Mouse (Mus musculus) neural tube, embryonic 14.5 days (tissue): ENCODE data around the gene Aloxe3. TPM values are rescaled to one million over a fixed set of nuclear protein-coding genes. Genes with fewer than 3 reads are reported as not detected.
A peak's percentile ranks its signal among the peaks of the same experiment; 100 is the strongest.

ENCODE experiments used
- ATAC-seq: fragments of 200-750 bp; cut with Nextera tagmentation; 2 replicates; pipeline ENCODE4 v1.8.0; 2017; ENCODE audit warnings: low read depth, mild to moderate bottlenecking, moderate TSS enrichment, moderate library complexity
- H3K27ac ChIP-seq: fragments of 300-500 bp; sonication (generic); 2 replicates; pipeline ENCODE4 v1.5.1; 2014; ENCODE audit warnings: low read depth, mild to moderate bottlenecking, control low read depth, low read length, moderate library complexity, mixed read lengths
- H3K27me3 ChIP-seq: fragments of 300-500 bp; sonication (generic); 2 replicates; pipeline ENCODE4 v1.6.1; 2014; ENCODE audit warnings: low read length; ENCODE audit not compliant: control insufficient read depth, insufficient read depth
- H3K36me3 ChIP-seq: fragments of 300-500 bp; sonication (generic); 2 replicates; pipeline ENCODE4 v1.6.1; 2014; ENCODE audit warnings: low read length, mixed read lengths; ENCODE audit not compliant: control insufficient read depth, insufficient read depth
- H3K4me1 ChIP-seq: fragments of 300-500 bp; sonication (generic); 2 replicates; pipeline ENCODE4 v1.6.1; 2014; ENCODE audit warnings: low read length; ENCODE audit not compliant: control insufficient read depth, insufficient read depth
- H3K4me2 ChIP-seq: fragments of 300-500 bp; sonication (generic); 2 replicates; pipeline ENCODE4 v1.6.1; 2014; ENCODE audit warnings: mild to moderate bottlenecking, low read depth, low read length, control low read depth
- H3K4me3 ChIP-seq: fragments of 300-500 bp; sonication (generic); 2 replicates; pipeline ENCODE4 v1.5.1; 2014; ENCODE audit warnings: low read depth, low read length, control low read depth, mixed read lengths
- H3K9ac ChIP-seq: fragments of 300-500 bp; sonication (generic); replicated peaks from 2 replicates; pipeline ENCODE4 v1.6.1; 2014; ENCODE audit warnings: low read depth, mild to moderate bottlenecking, control low read depth, low read length, mixed read lengths
- H3K9me3 ChIP-seq: fragments of 300-500 bp; sonication (generic); 2 replicates; pipeline ENCODE4 v1.6.1; 2016; ENCODE audit warnings: low read length; ENCODE audit not compliant: control insufficient read depth
- WGBS: fragments of 180-500 bp; shearing (Covaris S2); extraction: QIAGEN DNeasy Blood & Tissue Kit; methylation state at CpG from one replicate; pipeline ENCODE4 v1.1.7; 2014; 5-methylcytosine and 5-hydroxymethylcytosine counted together
- polyA plus RNA-seq: library from polyadenylated mRNA; unstranded; fragments of >200 nt; fragmentation: Nextera tagmentation; extraction: Ambion mirVana; gene quantifications from 2 replicates; pipeline ENCODE4 v1.2.1, GENCODE M21; 2014

The Aloxe3 gene
- polyA plus RNA-seq, 1 experiment from 2014 or later: 5.0 TPM

GRCm38 (mm10) chr11:69086390-69086789 lies 39.3 kb upstream of the Aloxe3 start:
- H3K9ac ChIP-seq: no peak overlapping the region
- H3K9me3 ChIP-seq: no peaks in the 10 kb centered on the region
- 72% methylated on average over 6 of the region's 6 CpGs for WGBS
- ATAC-seq: no peak
- 0 out of 2 replicates have a peak, but pooled peaks cover 3% of the 10 kb centered on the region for H3K36me3 ChIP-seq
- H3K4me3 ChIP-seq: no peak overlapping the region
- H3K4me1 ChIP-seq: peaks cover 20% of the 10 kb centered on the region
- no peak overlapping the region for H3K4me2 ChIP-seq
- no peak overlapping the region for H3K27ac ChIP-seq
- no peaks in the 10 kb centered on the region for H3K27me3 ChIP-seq

GRCm38 (mm10) chr11:69087082-69087481 lies 38.6 kb upstream of the Aloxe3 start:
- no peak overlapping the region for H3K4me2 ChIP-seq
- H3K27me3 ChIP-seq: no peaks in the 10 kb centered on the region
- peaks cover 20% of the 10 kb centered on the region for H3K4me1 ChIP-seq
- H3K27ac ChIP-seq: peak overlapping the region; percentile 95; the same call in 1 of the 2 replicates
- no peak overlapping the region for H3K9ac ChIP-seq
- no peaks in the 10 kb centered on the region for H3K9me3 ChIP-seq
- ATAC-seq: no peak
- 0 out of 2 replicates have a peak, but pooled peaks cover 8% of the 10 kb centered on the region for H3K36me3 ChIP-seq
- WGBS: 32% methylated on average over 4 of the region's 4 CpGs
- no peak overlapping the region for H3K4me3 ChIP-seq

- WGBS: 60% methylated on average over 2 of the region's 2 CpGs
- peak overlapping the region; percentile 95 for H3K27ac ChIP-seq
- no peak overlapping the region for H3K4me3 ChIP-seq
- H3K9me3 ChIP-seq: no peaks in the 10 kb centered on the region
- peaks cover 20% of the 10 kb centered on the region for H3K4me1 ChIP-seq
- H3K9ac ChIP-seq: no peak overlapping the region
- no peaks in the 10 kb centered on the region for H3K27me3 ChIP-seq
- ATAC-seq: no peak
- H3K4me2 ChIP-seq: peak overlapping the region; percentile 98
- 0 out of 2 replicates have a peak, but pooled peaks cover 8% of the 10 kb centered on the region for H3K36me3 ChIP-seq
These were observed 38.1 kb upstream of the Aloxe3 start for GRCm38 (mm10) chr11:69087597-69087996.

GRCm38 (mm10) chr11:69088103-69088855 lies 37.4 kb upstream of the Aloxe3 start, which contains the start of gene Vamp2:
Gene Vamp2, plus strand, starts transcription at chr11:69088490.
- WGBS: under 1% methylated on average over 55 of the region's 67 CpGs
- Histone ChIP-seq H3K36me3 (0 out of 2 replicates have a peak, but pooled peaks cover 8% of the 10 kb centered on the region), H3K4me3 (peak within 1 kb of the TSS; percentile 100), H3K4me2 (peak within 1 kb of the TSS; percentile 98), H3K27ac (peak within 1 kb of the TSS; percentile 95), H3K27me3 (no peaks in the 10 kb centered on the region), H3K9me3 (no peaks in the 10 kb centered on the region), H3K9ac (peak within 1 kb of the TSS; percentile 100), H3K4me1 (peaks cover 20% of the 10 kb centered on the region)
- ATAC-seq: peak; percentile 84

GRCm38 (mm10) chr11:69088856-69089615 lies 36.7 kb upstream of the Aloxe3 start:
- ATAC-seq: peak; percentile 12; the same call in 1 of the 2 replicates
- H3K4me3 ChIP-seq: peak overlapping the region; percentile 100
- H3K27ac ChIP-seq: peak overlapping the region; percentile 95
- H3K9me3 ChIP-seq: no peaks in the 10 kb centered on the region
- WGBS: 11% methylated on average over 25 of the region's 25 CpGs
- H3K9ac ChIP-seq: peak overlapping the region; percentile 100
- 0 out of 2 replicates have a peak, but pooled peaks cover 8% of the 10 kb centered on the region for H3K36me3 ChIP-seq
- H3K4me2 ChIP-seq: peak overlapping the region; percentile 98
- H3K4me1 ChIP-seq: peaks cover 20% of the 10 kb centered on the region
- no peaks in the 10 kb centered on the region for H3K27me3 ChIP-seq

- Histone ChIP-seq H3K4me3 (peak overlapping the region; percentile 100), H3K4me1 (peaks cover 20% of the 10 kb centered on the region), H3K9me3 (no peaks in the 10 kb centered on the region), H3K36me3 (0 out of 2 replicates have a peak, but pooled peaks cover 8% of the 10 kb centered on the region), H3K27me3 (no peaks in the 10 kb centered on the region), H3K4me2 (peak overlapping the region; percentile 98), H3K9ac (peak overlapping the region; percentile 100), H3K27ac (no peak overlapping the region)
- no peak for ATAC-seq
- 88% methylated on average over 12 of the region's 12 CpGs for WGBS
These were observed 35.9 kb upstream of the Aloxe3 start for GRCm38 (mm10) chr11:69089616-69090290.

- Histone ChIP-seq H3K4me1 (peaks cover 21% of the 10 kb centered on the region), H3K36me3 (0 out of 2 replicates have a peak, but pooled peaks cover 8% of the 10 kb centered on the region), H3K4me3 (no peak overlapping the region), H3K4me2 (peak overlapping the region; percentile 98; the same call in 1 of the 2 replicates), H3K27ac (no peak overlapping the region), H3K9me3 (no peaks in the 10 kb centered on the region), H3K9ac (peak overlapping the region; percentile 100; the same call in 1 of the 2 replicates), H3K27me3 (no peaks in the 10 kb centered on the region)
- 59% methylated on average over 6 of the region's 6 CpGs for WGBS
- no peak for ATAC-seq
These were observed 35.3 kb upstream of the Aloxe3 start for GRCm38 (mm10) chr11:69090367-69090766.

GRCm38 (mm10) chr11:69091566-69092385 lies 33.9 kb upstream of the Aloxe3 start:
- H3K36me3 ChIP-seq: 0 out of 2 replicates have a peak, but pooled peaks cover 8% of the 10 kb centered on the region
- H3K4me1 ChIP-seq: peaks cover 28% of the 10 kb centered on the region
- no peaks in the 10 kb centered on the region for H3K9me3 ChIP-seq
- no peaks in the 10 kb centered on the region for H3K27me3 ChIP-seq
- no peak overlapping the region for H3K4me2 ChIP-seq
- ATAC-seq: no peak
- no peak overlapping the region for H3K9ac ChIP-seq
- H3K27ac ChIP-seq: no peak overlapping the region
- H3K4me3 ChIP-seq: no peak overlapping the region
- 67% methylated on average over 7 of the region's 7 CpGs for WGBS
